Mouse (Mus musculus) testis, adult 10 weeks (tissue): ENCODE results near the gene Rin3. TPM values are rescaled to one million over a fixed set of nuclear protein-coding genes. Genes with fewer than 3 reads are reported as not detected.

Source experiments
- polyA plus RNA-seq: library from polyadenylated mRNA; stranded (reverse); fragments of 350-450 nt; fragmentation: Illumina TruSeq; extraction: RNeasy Lipid Tissue Mini Kit (QIAGEN cat#74804); gene quantifications from one replicate; pipeline ENCODE4 v1.2.3, GENCODE M21; 2014; ENCODE audit warnings: low read depth, low replicate concordance

Rin3 gene
- 0.60 TPM for polyA plus RNA-seq

GRCm38 (mm10) chr12:102282763-102283482 is at the start of gene Rin3:
Rin3 (plus strand) TSS chr12:102283048.

GRCm38 (mm10) chr12:102439632-102440023 is 156.8 kb downstream of the Rin3 start, which contains the start of gene Lgmn:
Lgmn (minus strand) TSS chr12:102439813.

Other genes with a start within 250 kb of the Rin3 start
- 0.07 TPM for gene Slc24a4, start 154.3 kb upstream of the Rin3 start, polyA plus RNA-seq
- gene Lgmn, start 156.8 kb downstream of the Rin3 start, polyA plus RNA-seq, result 19.2 TPM
- gene Golga5, start 186.1 kb downstream of the Rin3 start, polyA plus RNA-seq, result 77.7 TPM